Mouse (Mus musculus): ENCODE measurements around the gene 3110040M04Rik.
A peak's percentile ranks its signal among the peaks of the same experiment; 100 is the strongest.

Gene 3110040M04Rik

DNA sequence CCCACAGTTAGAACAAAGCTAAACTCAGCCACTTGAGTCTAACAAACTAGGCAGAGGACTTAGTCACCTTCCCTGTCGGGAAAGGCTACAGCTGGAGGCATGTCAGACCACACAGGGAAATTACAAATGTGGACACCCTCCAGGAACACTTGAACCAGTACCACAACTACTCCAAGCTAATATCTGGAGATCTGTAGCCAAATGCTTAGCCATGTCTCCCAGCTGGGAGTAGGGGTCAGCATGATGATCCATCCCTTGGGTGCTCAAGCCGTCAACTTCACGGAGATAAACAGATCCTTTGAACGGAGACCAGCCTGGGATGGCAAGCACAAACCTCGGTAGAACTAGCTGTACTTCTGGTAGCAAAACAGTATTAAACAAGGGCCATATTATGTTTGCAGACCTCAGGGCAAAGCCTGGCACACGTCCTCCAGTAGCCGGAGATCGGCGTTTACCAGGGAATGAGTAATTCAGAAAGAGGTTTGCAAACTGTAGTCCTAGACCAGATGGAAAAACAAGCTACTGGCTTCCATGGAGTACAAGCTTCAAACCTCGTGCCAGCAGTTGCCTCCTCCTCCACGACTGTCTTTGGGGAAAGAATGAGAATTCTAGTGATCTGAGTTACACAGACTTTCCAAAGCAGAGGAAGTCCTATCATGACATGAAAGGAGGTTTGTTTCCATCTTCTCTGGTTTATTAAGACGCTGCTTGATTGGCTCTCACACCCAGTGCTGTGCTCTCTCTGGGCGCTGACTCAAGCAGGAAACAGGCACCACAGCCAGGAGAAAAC is 32.4 kb downstream of the 3110040M04Rik start:
- no peak for DNase-seq

DNA sequence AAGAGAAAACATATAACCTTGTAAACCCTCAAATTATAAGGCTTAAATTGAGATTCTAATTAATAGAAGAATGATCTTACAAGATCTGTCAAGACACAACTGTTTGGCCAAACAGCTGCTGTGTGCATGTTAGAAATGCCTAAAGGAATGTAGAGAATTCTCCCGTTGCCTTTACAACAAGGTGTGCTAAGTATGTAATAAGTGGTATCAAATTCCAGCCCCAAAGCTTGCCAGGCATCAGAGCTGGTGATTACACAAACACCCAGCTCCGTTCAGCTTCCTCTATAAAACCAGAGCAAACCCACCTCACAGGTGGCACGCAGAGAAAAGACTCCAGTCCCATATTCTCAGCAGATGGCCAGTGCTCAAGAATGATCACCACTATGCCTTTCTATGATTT is 33.9 kb downstream of the 3110040M04Rik start:
- DNase-seq = no peak

DNA sequence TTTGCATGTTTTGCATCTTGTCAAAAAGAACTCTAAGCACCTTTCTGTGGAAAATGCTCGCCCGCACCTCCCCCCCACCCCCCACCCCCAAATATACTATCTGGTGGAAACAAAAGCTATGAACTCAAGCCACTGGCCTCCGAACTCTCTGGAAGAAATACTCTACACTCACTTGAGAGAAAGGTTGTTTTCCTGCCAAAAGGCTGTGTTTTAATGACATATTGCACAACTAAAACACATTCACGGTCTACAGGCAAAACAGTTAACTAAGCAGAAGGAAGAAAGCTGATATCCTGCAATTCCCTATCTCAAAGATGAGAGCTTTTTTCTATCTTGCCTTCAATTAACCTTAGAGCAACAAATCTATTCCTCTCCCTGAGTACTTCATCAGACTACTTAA is 39.4 kb downstream of the 3110040M04Rik start:
- DNase-seq = no peak

DNA sequence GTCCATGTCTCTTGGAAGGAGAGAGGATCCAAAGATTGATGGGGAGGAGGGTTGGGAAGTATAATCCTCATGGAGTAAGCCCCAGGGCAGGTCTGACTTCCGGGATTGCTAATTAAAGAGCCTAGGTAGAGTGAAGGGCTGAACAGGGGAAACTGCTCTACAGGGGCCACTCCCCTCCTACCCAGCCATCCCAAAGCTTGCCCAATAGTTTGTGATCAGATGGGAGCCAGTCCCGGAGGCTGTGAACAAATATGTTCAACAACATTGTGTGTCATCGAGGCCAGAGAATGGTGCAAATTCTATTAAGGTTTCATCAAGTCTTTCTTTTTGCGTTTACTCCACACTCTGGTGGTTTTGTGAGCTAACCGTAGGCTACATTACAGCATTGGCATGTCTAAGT is 40.1 kb downstream of the 3110040M04Rik start:
- DNase-seq = no peak

DNA sequence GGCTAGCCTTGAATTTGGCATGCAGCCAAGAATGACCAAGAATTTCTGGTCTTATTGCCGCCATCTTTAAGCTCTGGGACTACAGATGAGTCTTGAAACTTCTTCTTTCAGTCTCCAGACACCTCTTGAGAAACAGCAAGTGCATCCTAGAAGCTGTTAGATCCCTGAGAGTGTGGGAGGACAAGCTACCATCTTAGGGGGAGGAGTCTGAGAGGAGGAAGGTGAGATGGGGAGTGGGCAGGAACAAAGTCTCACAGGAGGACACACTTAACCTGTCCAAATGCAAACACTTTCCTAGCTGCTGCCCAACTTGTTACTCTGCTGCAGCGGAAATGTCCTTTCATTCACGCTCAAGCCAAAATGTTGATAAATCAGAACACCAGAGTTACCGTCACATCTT is 40.8 kb downstream of the 3110040M04Rik start:
- DNase-seq = no peak

DNA sequence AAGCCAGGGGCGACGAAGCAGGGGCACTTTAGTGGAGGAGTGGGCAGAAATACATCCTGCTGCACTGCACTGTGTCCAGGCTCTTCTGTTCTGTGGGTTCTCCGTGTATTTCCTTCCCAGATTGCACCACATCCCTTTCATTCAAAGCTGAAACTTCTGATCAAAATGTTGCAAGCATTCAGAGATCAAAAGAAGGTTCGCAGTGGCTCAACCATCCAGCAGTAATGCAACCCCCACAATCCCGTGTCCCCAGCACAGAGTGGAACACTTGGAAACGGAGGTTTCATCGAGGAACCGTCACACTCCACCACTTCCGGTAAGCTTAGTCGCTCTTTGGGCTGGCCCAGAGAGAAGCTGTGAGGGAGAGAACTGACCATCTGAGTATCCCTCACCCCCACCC is 41.2 kb downstream of the 3110040M04Rik start:
- DNase-seq = no peak

DNA sequence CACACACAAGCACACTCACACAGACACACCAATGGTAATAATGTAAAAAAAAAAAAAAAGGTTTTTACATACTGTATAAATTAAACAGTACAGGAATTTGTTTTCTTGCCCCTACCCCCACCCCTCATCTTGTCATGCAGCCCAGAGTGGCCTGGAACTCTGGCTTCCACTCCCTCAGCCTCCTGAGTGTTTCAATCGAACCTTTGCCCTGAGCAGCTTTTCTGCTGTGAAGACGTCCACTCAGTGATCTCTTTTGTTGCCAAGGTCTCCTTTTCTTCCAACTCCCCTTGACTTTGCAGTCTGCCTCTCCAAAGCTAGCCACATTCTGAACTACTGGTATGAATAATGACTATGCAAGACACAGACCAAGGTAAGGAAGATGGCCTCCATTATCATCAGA is 41.9 kb downstream of the 3110040M04Rik start:
- no peak for DNase-seq

DNA sequence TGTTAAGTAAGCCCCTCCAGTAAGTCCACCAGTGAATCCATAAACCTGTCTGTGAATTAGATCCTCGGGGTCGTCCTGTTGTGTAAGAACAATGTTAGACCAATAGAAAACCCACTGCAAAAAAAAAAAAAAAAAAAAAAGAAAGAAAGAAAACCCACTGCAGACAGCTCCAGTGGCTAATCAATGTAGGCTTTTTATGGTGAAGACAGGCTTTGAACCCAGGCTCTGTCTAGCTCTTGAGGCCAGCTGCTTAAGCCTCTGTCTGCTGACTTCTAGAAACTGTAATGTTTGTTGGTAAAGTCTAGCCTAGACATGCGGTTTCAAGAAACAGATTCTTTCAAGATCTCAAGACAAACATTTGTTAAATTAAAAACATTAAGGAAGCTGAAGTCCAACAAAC is 46.2 kb downstream of the 3110040M04Rik start:
- no peak for DNase-seq

DNA sequence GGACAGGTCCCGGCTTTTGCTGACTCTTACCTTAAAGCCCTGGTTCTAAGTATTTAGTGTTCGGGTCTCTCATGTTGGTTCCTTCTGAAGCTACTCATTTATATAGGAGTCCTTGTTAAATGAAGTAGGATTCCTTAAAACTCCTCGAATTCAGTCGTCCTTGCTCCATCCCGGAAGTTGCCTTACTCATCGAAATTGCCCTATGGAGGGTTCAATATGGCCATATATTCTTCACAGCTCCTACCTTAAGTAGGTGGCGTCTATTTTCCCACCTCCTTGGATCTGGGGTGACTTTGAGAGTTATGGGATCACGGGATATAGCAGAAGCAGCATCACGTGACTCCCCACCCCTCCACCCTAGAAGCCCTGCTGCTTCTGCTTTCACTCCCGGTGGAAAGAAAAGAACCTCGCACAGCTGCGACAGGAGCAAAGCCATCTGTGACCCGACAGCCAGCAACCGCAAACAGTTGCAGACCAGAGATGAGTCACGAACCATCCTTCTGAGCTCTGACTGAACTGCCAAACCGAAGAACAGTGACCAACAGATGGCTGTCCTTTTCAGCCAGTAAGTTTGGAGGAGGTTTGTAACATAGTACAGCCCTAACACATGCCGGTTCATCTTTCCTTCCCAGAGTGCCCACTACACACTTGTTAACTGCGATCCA is 46.7 kb downstream of the 3110040M04Rik start:
- peak; percentile 22 to 31 for DNase-seq

DNA sequence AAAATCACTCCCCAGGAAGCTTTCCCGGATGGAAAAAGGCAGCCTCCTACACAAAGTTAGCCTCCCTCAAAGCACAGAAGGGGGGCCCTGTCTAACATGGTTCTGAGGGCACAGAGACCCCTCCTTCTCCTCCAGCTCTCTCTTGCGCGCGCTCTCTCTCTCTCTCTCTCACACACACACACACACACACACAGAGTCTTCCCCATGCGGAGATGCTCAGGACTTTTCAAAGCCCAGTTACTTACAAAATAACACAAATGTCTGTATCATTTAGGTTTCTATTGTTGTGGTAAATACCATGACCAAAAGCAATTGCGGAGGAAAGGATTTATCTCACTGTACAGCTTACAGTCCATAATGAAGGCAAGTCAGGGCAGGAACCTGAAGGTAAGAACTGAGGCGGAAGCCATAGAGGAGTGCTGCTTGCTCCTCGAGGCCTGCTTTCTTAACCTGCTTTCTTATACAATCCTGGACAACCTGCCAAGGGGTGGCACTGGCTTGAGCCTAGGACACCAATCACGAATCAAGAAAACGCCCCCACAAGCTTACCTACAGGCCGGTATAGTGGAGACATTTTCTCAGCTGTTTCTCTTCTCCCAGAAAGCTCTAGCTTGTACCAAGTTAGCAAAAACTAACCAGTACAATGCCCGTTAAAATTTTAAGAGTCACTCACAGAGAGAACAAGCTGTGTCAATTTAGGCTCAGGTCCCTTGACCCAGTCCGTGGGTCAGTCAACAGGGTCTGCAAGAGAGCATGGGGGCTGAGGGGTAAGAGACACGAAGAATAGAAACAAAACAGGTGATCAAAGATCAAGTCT is 47.5 kb downstream of the 3110040M04Rik start:
- no peak for DNase-seq

All from spleen, adult 18-20 months (tissue).